Mouse (Mus musculus) lung, postnatal 10 days (tissue): ENCODE data around the gene Fbxo2.
"Not testable (repeated sequence)": the region's sequence is repeated elsewhere in the genome, so short reads cannot be mapped to it uniquely, and the experiment has no call there.

Experiments
- DNase-seq: peaks from one replicate; pipeline ENCODE4 v3.0.0; 2021

Fbxo2 gene

GRCm38 (mm10) chr4:148177716-148178115 is 17.3 kb downstream of the Fbxo2 start:
- DNase-seq = no peak

DNA sequence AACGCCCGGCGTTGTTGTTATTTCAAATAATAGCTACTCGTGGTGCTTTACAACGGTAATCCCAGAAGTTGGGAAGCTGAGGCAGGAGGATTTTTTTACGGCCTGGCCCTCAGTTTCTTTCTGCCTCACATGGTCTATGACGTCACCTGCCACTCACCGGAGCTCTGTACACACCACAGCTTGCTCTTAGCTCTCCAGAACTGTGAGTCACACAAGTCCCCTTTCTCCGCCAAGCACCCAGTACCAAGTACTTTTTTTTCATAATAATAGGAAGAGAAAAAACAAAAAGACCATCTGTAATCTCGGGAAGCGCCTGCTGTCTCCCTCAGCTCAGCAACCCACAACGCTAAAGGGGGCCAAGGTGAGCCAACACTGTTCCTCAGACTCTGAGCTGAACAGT is 21.1 kb downstream of the Fbxo2 start:
- DNase-seq = no peak

GRCm38 (mm10) chr4:148182363-148182762 is 21.9 kb downstream of the Fbxo2 start:
- DNase-seq = no peak

- no peak for DNase-seq
These were observed 24.1 kb downstream of the Fbxo2 start for GRCm38 (mm10) chr4:148184564-148184963.

GRCm38 (mm10) chr4:148185819-148186218 is 25.4 kb downstream of the Fbxo2 start:
- no peak for DNase-seq

GRCm38 (mm10) chr4:148188767-148189166 is 28.3 kb downstream of the Fbxo2 start:
- not testable (repeated sequence) for DNase-seq

GRCm38 (mm10) chr4:148192707-148193245 is 32.4 kb downstream of the Fbxo2 start:
- DNase-seq = no peak

DNA sequence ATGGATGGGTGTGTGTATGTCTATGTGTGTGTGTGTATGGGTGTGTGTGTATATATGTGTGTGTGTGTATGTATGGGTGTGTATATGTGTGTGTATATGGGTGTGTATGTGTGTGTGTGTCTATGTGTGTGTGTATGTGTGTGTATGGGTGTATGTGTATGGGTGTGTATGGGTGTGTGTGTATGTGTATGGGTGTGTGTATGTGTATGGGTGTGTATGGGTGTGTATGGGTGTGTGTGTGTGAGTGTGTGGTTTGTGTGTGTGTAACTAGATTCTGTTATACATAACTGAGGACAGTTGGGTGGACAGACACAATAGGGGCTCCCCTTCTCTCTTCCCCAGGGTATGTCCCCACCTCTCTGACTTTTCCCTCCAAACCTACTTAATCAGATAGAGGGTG is 34.0 kb downstream of the Fbxo2 start:
- no peak for DNase-seq

GRCm38 (mm10) chr4:148198721-148199120 is 38.3 kb downstream of the Fbxo2 start:
- DNase-seq = no peak

DNA sequence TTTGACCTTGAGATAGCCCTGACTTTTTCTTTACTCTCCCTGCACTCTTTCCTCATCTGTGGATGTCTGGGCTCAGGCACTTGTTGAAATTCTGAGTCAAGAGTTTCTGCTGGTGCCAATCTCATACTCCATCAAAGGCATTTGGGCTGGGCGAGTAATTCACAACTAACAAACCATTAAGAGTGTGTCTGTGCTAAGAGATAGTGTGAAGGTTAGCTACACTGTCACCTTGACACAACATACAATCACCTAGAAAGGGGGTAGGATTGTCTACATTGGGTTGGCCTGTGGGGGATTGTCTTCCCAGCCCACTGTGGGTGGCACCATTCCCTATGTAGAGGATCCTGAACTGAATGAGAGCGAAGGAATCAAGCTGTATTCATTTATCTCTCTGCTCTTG is 43.1 kb downstream of the Fbxo2 start:
- no peak for DNase-seq

DNA sequence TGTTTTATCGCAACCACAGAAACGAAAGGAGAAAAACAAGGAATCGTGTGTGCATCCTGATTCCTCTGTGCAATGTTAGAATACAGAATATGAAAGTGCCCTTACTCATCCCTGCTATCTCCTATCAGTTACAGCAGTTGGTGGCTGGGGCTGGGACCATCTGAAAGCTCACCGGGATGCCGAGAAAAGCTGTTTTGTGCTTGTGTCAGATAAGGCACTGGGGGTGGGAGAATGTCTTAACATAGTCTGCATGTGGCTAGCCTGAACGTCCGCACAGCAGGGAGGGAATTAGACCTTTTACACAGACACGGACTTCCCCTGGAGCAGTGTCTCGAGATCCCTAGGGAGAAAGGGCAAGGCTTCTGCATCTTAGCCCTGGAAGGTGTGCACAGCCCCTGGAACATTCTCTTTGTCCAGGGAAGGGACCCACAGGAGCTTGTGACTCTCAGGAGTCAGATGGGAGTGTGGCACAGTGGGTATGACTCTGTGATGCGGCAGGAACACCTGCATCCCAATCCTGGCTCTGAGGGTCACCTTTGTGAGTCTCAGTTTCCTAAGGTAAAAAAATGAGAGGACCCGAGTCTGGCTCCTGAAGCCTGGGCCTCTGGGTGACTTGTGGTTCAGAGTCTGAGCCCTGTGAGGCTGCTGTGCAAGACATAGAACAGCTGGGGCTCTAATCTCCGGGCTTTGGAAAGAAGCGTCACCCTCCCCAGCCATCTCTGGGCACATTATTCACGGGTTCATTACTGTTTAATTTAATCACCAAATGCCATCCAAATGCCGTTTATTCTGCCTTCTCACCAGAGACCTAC is 43.8 kb downstream of the Fbxo2 start:
- DNase-seq = no peak

GRCm38 (mm10) chr4:148204873-148205232 is 44.4 kb downstream of the Fbxo2 start:
- no peak for DNase-seq

DNA sequence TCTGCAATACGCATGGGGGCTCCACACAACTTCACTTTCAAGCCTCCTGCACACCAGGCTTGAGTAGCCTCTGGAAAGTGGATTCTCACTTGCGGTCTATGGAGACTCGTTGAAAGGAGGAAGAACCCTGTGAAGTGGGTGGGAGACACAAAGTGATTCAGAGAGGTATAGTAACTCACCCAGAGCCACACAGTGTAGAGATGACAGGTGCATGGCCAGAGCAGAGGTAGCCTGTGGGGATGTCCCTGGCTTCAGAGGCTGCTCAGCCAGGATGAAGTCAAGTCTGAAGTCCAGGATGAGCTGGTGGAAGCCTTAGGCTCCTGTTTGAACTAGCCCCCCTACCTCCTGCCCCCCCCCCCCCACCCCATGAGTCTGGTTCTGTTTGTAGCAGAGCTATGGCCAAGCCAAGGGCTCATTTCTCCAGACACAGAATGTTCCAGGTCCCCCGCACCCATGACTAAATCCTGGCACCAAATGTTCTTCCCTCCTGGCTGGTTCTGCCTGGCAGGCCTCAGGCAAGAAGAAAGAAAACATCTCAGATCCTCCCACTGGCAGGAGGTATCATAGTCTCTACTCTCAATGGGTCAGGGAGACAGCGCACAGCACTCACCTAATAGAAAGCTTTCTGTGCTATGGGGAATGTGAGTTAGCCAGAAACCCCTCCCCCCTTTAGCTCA is 54.2 kb downstream of the Fbxo2 start:
- DNase-seq = no peak

- DNase-seq = no peak
These were observed 55.0 kb downstream of the Fbxo2 start for GRCm38 (mm10) chr4:148215264-148215900.
